ENCODE assay signal across 10 mouse cellular contexts in genomic region chr6:85136784-85137183, GRCm38 (mm10). TPM values are rescaled to one million over a fixed set of nuclear protein-coding genes. Genes with fewer than 3 reads are reported as not detected.
A peak's percentile ranks its signal among the peaks of the same experiment; 100 is the strongest.
DNase-seq lines count a peak whose midpoint lies in the region; ATAC-seq and TF ChIP-seq lines count a peak whose summit lies in the region.
"Not testable (repeated sequence)": the region's sequence is repeated elsewhere in the genome, so short reads cannot be mapped to it uniquely, and the experiment has no call there.
"Had no signal": no experiment of that assay in that cellular context is flagged by ENCODE, and none has a peak within 500 bp of the region (broad histone marks: within the 10 kb centered on the region; RNA-seq: fewer than 3 reads in every experiment).

No protein-coding gene starts in this region.

- peak overlapping the region; percentile 66 for H3K4me2 ChIP-seq in heart, embryonic 12.5 days
- H3K4me2 ChIP-seq in hindbrain, postnatal 0 days (ENCODE audit: low read depth, low read length) = peak overlapping the region; percentile 78
- H3K4me2 ChIP-seq in limb, embryonic 11.5 days (ENCODE audit: low read depth, severe bottlenecking) = peak overlapping the region; percentile 71
- peak overlapping the region; percentile 60 for H3K4me2 ChIP-seq in midbrain, embryonic 16.5 days (ENCODE audit: low read length)
- peak overlapping the region; percentile 53 for H3K4me2 ChIP-seq in stomach, embryonic 16.5 days (ENCODE audit: low read depth, low read length)

- H3K4me1 ChIP-seq in forebrain, embryonic 10.5 days = peaks cover 15% of the 10 kb centered on the region
- H3K4me1 ChIP-seq in heart, embryonic 12.5 days (replicated peaks); hindbrain, postnatal 0 days (ENCODE audit: insufficient read depth, low read length); limb, embryonic 11.5 days (ENCODE audit: control insufficient read depth, insufficient read depth, low read length); lung, adult 2 months (ENCODE audit: control insufficient read depth, insufficient read depth, low read length); midbrain, embryonic 16.5 days (ENCODE audit: control insufficient read depth, insufficient read depth, low read length); stomach, embryonic 16.5 days (ENCODE audit: control insufficient read depth, insufficient read depth, low read length): not testable (repeated sequence)

- not testable (repeated sequence) for ATAC-seq in heart, embryonic 12.5 days (ENCODE audit: insufficient number of reproducible peaks, low FRiP score); hindbrain, postnatal 0 days; limb, embryonic 11.5 days (ENCODE audit: insufficient number of reproducible peaks, low FRiP score, low TSS enrichment, low read depth); stomach, embryonic 16.5 days (ENCODE audit: insufficient read depth, low FRiP score)
- 0 out of 2 replicates have a peak, but pooled peaks have one; percentile 31 for ATAC-seq in midbrain, embryonic 16.5 days

- not testable (repeated sequence) for TF ChIP-seq POLR2A in lung, adult 2 months (IDR thresholded peaks at IDR 0.05; ENCODE audit: borderline replicate concordance, extremely low read depth, low read depth, low read length)

- H3K9ac ChIP-seq in heart, embryonic 12.5 days = peak overlapping the region; percentile 82
- peak overlapping the region; percentile 60; the same call in 1 of the 2 replicates for H3K9ac ChIP-seq in hindbrain, postnatal 0 days (replicated peaks; ENCODE audit: low read length)
- H3K9ac ChIP-seq in limb, embryonic 11.5 days (ENCODE audit: low read length) = peak overlapping the region; percentile 85; the same call in 1 of the 2 replicates
- H3K9ac ChIP-seq in midbrain, embryonic 16.5 days (ENCODE audit: low read depth, low read length) = not testable (repeated sequence)
- H3K9ac ChIP-seq in stomach, embryonic 16.5 days (ENCODE audit: low read length) = peak overlapping the region; percentile 90

- WGBS in forebrain, embryonic 10.5 days = 69% methylated on average over 7 of the region's 7 CpGs
- WGBS in heart, embryonic 12.5 days = 62% methylated on average over 7 of the region's 7 CpGs
- 67% methylated on average over 7 of the region's 7 CpGs for WGBS in hindbrain, postnatal 0 days
- WGBS in limb, embryonic 11.5 days = 64% methylated on average over 7 of the region's 7 CpGs
- 50% methylated on average over 7 of the region's 7 CpGs for WGBS in lung, adult 2 months
- 73% methylated on average over 7 of the region's 7 CpGs for WGBS in midbrain, embryonic 16.5 days
- WGBS in stomach, embryonic 16.5 days = 59% methylated on average over 7 of the region's 7 CpGs

- not testable (repeated sequence) for TF ChIP-seq CTCF in hindbrain, postnatal 0 days (IDR thresholded peaks at IDR 0.05; ENCODE audit: low read depth); lung, adult 2 months (IDR thresholded peaks at IDR 0.05; ENCODE audit: insufficient read depth, low read length)

- peak; percentile 10 for DNase-seq in cerebellum, adult 11 months
- not testable (repeated sequence) for DNase-seq in forebrain, embryonic 10.5 days (ENCODE audit: extremely low spot score, low spot score); hindbrain, postnatal 0 days (ENCODE audit: low spot score); limb, embryonic 11.5 days (ENCODE audit: low spot score); lung, adult 2 months

- H3K27me3 ChIP-seq in forebrain, embryonic 10.5 days (ENCODE audit: poor library complexity, severe bottlenecking); heart, embryonic 12.5 days (replicated peaks); hindbrain, postnatal 0 days (ENCODE audit: insufficient read depth, low read length); limb, embryonic 11.5 days (ENCODE audit: control insufficient read depth, insufficient read depth, low read length); midbrain, embryonic 16.5 days (ENCODE audit: control insufficient read depth, insufficient read depth, low read depth, low read length); stomach, embryonic 16.5 days (ENCODE audit: control insufficient read depth, insufficient read depth, low read length): not testable (repeated sequence)

- H3K36me3 ChIP-seq in forebrain, embryonic 10.5 days (replicated peaks) = peaks cover 19% of the 10 kb centered on the region
- H3K36me3 ChIP-seq in heart, embryonic 12.5 days = peaks cover 24% of the 10 kb centered on the region
- not testable (repeated sequence) for H3K36me3 ChIP-seq in hindbrain, postnatal 0 days (ENCODE audit: insufficient read depth, low read length); limb, embryonic 11.5 days (ENCODE audit: control insufficient read depth, insufficient read depth, low read length); midbrain, embryonic 16.5 days (ENCODE audit: control insufficient read depth, insufficient read depth, low read length); stomach, embryonic 16.5 days (ENCODE audit: control insufficient read depth, insufficient read depth, low read length)

- H3K9me3 ChIP-seq in forebrain, embryonic 10.5 days; heart, embryonic 12.5 days (replicated peaks); hindbrain, postnatal 0 days (ENCODE audit: low read length); limb, embryonic 11.5 days (ENCODE audit: control insufficient read depth, low read length); midbrain, embryonic 16.5 days (replicated peaks; ENCODE audit: control insufficient read depth, low read length, poor library complexity, severe bottlenecking); stomach, embryonic 16.5 days (replicated peaks; ENCODE audit: control insufficient read depth, low read length): not testable (repeated sequence)

- H3K27ac ChIP-seq in forebrain, embryonic 10.5 days = peak overlapping the region; percentile 89; the same call in 1 of the 2 replicates
- H3K27ac ChIP-seq in heart, embryonic 12.5 days (ENCODE audit: poor library complexity, severe bottlenecking); hindbrain, postnatal 0 days; limb, embryonic 11.5 days (replicated peaks; ENCODE audit: low read depth, low read length); midbrain, embryonic 16.5 days (ENCODE audit: low read length): not testable (repeated sequence)
- 0 out of 2 replicates have a peak overlapping the region, but pooled peaks have one; percentile 97 for H3K27ac ChIP-seq in stomach, embryonic 16.5 days (ENCODE audit: low read length)

- H3K4me3 ChIP-seq in forebrain, embryonic 10.5 days = peak overlapping the region; percentile 66
- peak overlapping the region; percentile 89 for H3K4me3 ChIP-seq in heart, embryonic 12.5 days
- peak overlapping the region; percentile 83 for H3K4me3 ChIP-seq in hindbrain, postnatal 0 days (ENCODE audit: low read length)
- H3K4me3 ChIP-seq in limb, embryonic 11.5 days (ENCODE audit: low read depth, low read length) = peak overlapping the region; percentile 90
- peak overlapping the region; percentile 91 for H3K4me3 ChIP-seq in lung, adult 2 months (replicated peaks; ENCODE audit: extremely low read depth, low read depth, low read length)
- peak overlapping the region; percentile 80 for H3K4me3 ChIP-seq in midbrain, embryonic 16.5 days (ENCODE audit: low read depth, low read length)
- peak overlapping the region; percentile 87 for H3K4me3 ChIP-seq in stomach, embryonic 16.5 days (replicated peaks; ENCODE audit: low read length)

RNA-seq across cellular contexts. Expression of gene Spr, which starts 0.8 kb away (rescaled TPM):
- 57.4 and 59.1 TPM in 2 replicates for polyA plus RNA-seq in forebrain, embryonic 10.5 days (2016; fragmentation: Nextera tagmentation; extraction: Ambion mirVana)
- polyA plus RNA-seq in heart, embryonic 12.5 days (2016; fragmentation: Nextera tagmentation; extraction: Ambion mirVana) = 51.2 and 53.7 TPM in 2 replicates
- 44.3 and 45.0 TPM in 2 replicates for total RNA-seq in hindbrain, postnatal 0 days (2014; rRNA removed)
- 36.1 TPM in 2 replicates for polyA plus RNA-seq in hindbrain, postnatal 0 days (2015; fragmentation: Nextera tagmentation; extraction: Ambion mirVana)
- 63.3 and 77.8 TPM in 2 replicates for polyA plus RNA-seq in limb, embryonic 11.5 days (2014; fragmentation: Nextera tagmentation; extraction: Ambion mirVana)
- polyA plus RNA-seq in lung, adult 2 months (2012; rRNA removed) = 33.2 and 33.6 TPM in 2 replicates
- 25.3 and 28.7 TPM in 2 replicates for polyA plus RNA-seq in midbrain, embryonic 16.5 days (2015; fragmentation: Nextera tagmentation; extraction: Ambion mirVana)
- 63.6 and 63.7 TPM in 2 replicates for polyA plus RNA-seq in stomach, embryonic 16.5 days (2015; fragmentation: Nextera tagmentation; extraction: Ambion mirVana)

RNA-seq across cellular contexts. Expression of gene Emx1, which starts 50.5 kb away (rescaled TPM):
- 26.5 and 35.8 TPM in 2 replicates for polyA plus RNA-seq in forebrain, embryonic 10.5 days (2016; fragmentation: Nextera tagmentation; extraction: Ambion mirVana)
- polyA plus RNA-seq in heart, embryonic 12.5 days (2016; fragmentation: Nextera tagmentation; extraction: Ambion mirVana) = not detected in 2 replicates
- total RNA-seq in hindbrain, postnatal 0 days (2014; rRNA removed) = 0.52 and 0.61 TPM in 2 replicates
- polyA plus RNA-seq in hindbrain, postnatal 0 days (2015; fragmentation: Nextera tagmentation; extraction: Ambion mirVana) = 0.11 TPM in 1 of 2 replicates, not detected in the other
- 0.34 and 1.4 TPM in 2 replicates for polyA plus RNA-seq in limb, embryonic 11.5 days (2014; fragmentation: Nextera tagmentation; extraction: Ambion mirVana)
- polyA plus RNA-seq in lung, adult 2 months (2012; rRNA removed) = not detected in 2 replicates
- polyA plus RNA-seq in midbrain, embryonic 16.5 days (2015; fragmentation: Nextera tagmentation; extraction: Ambion mirVana) = 0.75 and 1.2 TPM in 2 replicates
- not detected in 2 replicates for polyA plus RNA-seq in stomach, embryonic 16.5 days (2015; fragmentation: Nextera tagmentation; extraction: Ambion mirVana)
- total RNA-seq: gastrocnemius, postnatal 4 days; megakaryocyte, adult 5-6 weeks had no signal

Comparison
In these comparisons a context has a peak if more than half of its experiments do, and no peak if none do; other contexts are left out.
1. RNA of gene Emx1, which starts 50.5 kb away (polyA plus RNA-seq): 26.5 to 35.8 TPM in forebrain, embryonic 10.5 days; 0.34 to 1.4 TPM in limb, embryonic 11.5 days, 0.75 to 1.2 TPM in midbrain, embryonic 16.5 days, 0.11 TPM in hindbrain, postnatal 0 days, not detected in heart, embryonic 12.5 days, not detected in lung, adult 2 months and not detected in stomach, embryonic 16.5 days; every median in the first group is over 10 times any median in the second.
2. Peak in every context shown above with its lines, with median percentiles within 50 percentile points of each other: H3K4me3 ChIP-seq and H3K4me2 ChIP-seq.